Mouse (Mus musculus) thymus, postnatal 4 days (tissue): ENCODE measurements around the gene Ccl26.
"Not testable (repeated sequence)": the region's sequence is repeated elsewhere in the genome, so short reads cannot be mapped to it uniquely, and the experiment has no call there.

Experiments
- DNase-seq: peaks from one replicate; pipeline ENCODE4 v3.0.0; 2021

Ccl26 gene

DNA sequence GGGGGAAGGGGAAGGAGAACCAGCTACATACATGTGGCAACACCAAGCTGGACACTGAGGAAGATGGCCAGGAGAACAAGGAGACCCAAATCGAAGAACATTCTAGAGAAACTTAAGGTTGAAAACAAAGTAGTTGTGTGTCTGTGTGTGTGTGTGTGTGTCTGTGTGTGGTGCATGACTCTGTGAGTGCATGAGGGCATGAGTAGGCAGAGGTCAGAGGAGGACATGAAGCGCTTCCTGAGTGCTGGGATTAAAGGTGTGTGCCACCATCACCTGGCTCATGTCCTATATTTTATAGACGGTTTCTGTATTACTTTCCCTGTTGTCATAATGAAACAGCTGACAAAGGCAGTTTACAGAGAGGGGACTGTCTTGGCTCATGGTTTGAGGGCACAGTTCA is at the start of gene Ccl26:
TSS of gene Ccl26 (minus strand) at position 101 of the 400 bp plus-strand sequence.
- DNase-seq, result no peak

DNA sequence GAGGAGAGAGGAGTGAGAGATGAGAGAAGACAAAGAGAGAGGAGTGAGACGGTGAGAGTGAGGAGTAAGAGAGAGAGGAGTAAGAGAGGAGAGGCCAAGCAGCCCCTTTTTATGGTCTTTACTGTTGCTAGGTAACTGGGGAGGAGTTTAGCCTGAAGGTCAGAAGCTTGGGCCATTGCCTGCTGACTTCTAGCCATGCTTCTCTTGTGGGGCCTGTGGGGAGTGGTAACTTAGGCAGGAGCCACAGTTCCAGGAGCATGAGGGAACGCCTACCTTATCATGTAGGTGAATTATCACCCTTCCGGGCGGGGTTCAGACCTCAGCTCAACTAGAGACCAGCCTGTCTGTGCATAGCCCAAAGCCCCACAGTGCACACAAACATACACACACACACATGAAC is 46.4 kb upstream of the Ccl26 start:
- no peak for DNase-seq

DNA sequence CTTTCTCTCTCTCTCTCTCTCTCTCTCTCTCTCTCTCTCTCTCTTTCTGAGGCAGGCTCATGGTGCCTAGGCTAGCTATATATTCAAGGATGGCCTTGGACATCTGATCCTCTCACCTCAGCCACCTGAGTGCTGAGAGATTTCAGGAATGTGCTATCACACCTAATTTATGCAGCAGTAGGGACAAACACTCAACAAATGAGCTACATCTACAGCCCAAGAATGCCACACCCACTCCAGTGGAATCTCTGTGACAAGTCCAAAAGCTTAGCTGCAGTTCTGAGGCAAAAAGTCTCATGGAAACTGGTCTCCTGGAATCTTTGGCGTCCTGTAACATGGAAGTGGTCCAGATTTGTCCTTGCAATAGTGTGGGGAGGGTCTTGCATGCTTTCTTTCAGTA is 44.2 kb upstream of the Ccl26 start:
- no peak for DNase-seq

DNA sequence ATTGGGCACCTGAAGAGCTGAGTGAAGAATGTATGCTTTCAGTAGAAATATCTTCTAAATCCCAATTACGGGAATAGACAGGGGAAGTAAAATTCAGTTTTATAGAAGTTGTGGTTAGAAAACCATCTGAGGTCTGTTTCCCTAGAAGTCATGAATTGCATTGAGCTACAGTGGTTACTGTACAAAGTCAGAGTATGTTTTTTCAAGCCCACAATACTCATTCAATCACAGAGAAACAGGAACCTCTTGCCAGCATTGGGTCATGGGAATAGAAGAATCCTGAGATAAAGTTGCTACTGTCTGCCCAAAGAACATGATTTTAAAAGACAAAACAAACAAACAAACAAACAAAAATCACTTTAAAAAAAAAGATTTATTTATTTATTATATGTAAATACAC is 43.3 kb upstream of the Ccl26 start:
- DNase-seq, result not testable (repeated sequence)

DNA sequence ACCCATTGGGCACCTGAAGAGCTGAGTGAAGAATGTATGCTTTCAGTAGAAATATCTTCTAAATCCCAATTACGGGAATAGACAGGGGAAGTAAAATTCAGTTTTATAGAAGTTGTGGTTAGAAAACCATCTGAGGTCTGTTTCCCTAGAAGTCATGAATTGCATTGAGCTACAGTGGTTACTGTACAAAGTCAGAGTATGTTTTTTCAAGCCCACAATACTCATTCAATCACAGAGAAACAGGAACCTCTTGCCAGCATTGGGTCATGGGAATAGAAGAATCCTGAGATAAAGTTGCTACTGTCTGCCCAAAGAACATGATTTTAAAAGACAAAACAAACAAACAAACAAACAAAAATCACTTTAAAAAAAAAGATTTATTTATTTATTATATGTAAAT is 41.3 kb upstream of the Ccl26 start:
- DNase-seq, result not testable (repeated sequence)

DNA sequence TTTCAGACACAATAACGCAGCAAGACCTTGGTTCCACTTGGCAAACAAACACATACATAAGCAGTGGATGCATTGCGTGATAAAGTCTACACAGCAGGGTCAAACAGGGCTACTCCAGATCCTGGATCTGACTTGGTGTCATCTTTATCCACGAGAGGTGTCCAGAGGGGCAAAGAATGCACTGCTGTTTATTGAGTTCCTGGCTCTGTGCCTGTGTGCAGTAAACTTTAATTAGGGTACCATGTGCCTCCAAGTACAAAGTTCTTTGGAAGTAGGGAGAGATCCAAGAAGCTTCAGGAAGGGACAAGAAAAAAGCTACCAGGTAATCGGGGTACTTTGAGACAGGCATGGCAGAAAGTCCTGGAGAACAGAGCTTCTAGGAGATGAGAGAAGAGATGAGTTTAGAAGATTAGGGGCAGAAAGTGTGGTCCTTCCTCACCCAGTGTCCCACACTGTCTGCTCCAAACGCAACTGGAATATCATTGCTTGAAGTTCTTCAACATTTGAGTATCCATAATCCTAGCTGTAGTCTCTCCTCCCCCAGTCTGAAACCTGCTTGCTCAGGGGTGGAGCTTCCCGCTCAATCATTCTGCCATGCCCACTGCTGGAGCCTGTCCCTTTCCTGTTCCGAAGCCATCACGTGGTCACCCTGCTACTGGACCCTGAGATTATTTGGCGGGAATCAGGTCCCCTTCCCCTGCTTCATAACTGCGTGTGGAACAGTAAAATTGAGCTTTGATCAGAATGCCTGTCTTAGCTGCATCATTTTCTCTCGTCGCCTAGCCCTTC is 26.8 kb upstream of the Ccl26 start:
- no peak for DNase-seq

DNA sequence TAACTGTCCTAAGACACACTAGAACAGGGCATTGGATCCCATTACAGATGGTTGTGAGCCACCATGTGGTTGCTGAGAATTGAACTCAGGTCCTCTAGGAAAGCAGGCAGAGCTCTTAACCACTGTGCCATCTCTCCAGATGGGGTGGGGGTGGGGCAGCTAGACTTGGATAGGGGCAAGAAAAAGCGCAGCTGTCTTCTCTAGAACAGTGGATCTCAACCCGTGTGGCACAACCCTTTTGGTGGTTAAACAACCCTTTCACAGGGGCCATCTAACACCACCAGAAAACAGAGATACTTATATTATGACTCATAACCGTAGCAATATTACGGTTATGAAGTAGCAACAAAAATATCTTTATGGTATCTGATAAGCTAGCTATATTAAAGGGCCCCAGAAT is 24.4 kb upstream of the Ccl26 start:
- no peak for DNase-seq

DNA sequence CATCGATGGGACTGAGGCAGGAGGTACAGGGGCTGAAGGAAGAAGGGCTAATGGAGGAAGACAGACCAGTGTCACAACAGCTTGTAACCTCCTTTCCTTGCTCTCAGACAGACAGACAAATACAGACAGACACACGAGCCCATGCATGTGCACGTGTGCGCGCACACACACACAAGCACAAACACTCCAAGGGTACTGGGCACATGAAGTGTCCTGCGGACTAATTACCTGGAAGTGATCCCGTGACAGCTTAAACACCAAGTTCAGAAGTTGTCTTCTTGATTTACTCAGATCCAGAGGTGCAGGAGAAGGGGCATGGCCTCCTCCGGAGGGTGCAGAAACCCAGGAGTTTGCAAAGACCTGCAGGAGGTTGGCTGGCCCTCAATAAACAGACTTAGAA is 22.3 kb upstream of the Ccl26 start:
- no peak for DNase-seq

DNA sequence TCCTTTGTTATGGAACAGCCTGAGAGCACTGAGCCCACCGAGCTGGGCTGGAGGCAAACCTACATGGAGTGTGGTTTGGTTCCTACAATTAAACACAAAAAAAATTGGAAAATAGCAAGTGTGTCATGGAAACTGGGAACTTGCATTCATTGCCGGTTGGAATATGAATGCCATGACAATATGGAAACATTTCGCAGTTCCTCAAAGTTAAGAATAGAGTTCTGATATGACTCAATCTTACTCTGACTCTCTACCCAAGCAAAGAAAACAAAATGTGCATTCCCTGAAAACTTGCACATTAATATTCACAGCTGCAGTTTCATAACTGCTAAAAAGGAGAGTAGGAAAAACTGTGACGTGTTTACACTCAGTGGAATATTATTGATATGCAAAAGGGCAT is 19.0 kb upstream of the Ccl26 start:
- DNase-seq, result no peak

DNA sequence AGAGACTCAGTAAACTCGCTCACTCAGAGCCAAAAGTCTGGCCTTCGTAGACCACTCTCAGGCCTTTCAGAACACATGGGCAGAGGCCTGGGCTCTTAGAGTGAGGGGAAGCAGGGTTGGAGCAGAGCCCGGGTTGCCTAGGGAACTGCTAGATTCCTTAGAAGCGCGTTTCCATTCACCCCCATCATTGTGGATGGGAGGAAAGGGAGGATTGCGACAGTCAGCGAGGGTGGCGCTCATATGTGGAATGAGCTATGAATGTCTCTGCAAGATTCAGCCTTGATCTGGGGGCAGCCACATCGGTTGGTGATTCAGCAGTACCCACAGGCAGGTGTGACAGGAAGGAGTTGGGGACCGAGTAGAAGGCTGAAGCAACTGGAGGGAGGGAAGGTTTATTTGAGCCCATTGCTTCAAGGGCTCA is 16.0 kb upstream of the Ccl26 start:
- DNase-seq, result no peak

DNA sequence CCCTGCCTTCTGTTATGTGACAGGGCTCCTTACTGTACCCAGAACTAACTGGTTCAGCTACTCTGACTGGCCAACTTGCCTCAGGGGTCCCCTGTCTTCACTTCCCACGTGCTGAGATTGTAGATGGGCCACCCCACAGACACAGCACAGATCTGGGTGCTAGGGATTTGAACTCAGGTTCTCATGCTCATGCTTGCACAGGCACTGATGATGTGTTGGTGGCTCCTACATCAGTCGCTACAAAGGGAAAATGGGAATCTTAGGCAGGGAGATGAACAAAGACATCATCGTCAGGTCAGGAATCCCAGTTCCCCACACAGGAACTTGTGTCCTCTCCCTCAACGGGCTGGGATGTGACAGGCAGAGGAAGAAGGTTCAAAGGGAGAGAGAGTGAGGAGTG is 12.7 kb upstream of the Ccl26 start:
- no peak for DNase-seq

DNA sequence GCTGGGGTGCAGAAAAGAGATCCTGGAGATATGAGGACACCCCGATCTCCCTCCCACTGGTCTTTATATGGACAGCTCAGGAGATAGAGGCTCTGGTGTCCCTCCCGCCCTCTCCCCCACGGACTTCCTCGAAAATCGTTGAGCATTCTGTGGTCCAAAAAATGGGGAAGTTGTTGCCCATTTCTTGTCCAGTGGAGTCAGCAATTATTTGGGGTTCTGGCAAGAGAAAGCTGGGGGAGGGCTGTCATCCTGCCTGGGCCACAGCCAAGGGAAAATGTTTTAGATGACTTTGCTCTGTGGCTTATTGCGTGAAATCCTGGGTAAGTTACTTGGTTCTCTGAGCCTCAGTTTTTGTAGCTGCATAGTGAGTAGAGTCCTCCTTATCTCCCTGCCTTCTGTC is 9.6 kb upstream of the Ccl26 start, which contains the start of gene Ccl24:
TSS of gene Ccl24 (minus strand) at position 44 of the 400 bp plus-strand sequence.
- no peak for DNase-seq

DNA sequence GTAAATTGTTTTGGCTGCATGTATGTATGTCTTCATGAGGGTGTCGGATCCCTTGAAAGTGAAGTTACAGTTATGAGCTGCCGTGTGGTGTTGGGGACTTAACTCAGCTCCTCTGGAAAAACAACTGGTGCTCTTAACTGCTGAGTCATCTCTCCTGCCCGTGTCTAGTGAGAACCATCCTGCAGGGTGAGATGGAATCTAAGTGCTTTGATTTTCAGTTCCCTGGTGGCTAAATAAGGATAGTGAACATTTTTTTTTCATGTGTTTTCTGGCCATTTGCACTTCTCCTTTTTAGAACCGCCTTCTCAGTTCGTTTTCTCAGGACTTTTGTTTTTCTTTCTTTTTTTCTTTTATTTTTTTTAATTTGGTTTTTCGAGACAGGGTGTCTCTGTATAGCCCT is 5.3 kb upstream of the Ccl26 start:
- no peak for DNase-seq

DNA sequence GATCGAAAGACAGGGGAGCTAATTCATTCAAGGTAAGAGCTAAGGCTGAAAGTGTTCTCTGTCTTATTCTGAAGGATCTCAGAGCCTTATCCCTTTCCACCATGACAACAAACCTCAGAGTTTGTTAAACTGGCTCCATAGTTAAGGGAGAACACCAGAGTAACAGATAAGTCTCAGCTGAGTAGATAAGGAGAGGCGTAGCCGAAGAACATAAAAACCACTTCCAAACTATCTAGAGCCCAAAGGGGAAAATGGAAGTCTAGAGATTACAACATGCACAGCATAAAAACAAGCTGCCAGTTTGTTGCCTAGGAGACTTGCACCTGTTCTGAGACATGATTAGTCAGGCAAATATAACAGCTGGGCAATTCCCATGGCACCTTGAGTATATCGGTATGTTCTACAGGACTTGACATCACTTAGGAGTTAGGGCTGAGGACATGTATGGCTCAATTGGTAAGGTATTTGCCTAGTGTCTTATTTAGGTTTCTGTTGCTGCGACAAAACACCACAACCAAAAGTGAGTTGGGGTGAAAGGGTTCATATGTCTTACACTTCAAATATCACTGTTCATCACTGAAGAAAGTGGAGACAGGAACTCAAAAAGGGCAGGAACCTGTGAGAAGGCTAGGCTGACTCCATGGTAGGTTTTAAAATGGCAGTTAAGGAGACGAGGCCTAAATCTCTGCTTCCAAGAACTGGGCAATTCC is 4.3 kb upstream of the Ccl26 start:
- DNase-seq, result no peak

DNA sequence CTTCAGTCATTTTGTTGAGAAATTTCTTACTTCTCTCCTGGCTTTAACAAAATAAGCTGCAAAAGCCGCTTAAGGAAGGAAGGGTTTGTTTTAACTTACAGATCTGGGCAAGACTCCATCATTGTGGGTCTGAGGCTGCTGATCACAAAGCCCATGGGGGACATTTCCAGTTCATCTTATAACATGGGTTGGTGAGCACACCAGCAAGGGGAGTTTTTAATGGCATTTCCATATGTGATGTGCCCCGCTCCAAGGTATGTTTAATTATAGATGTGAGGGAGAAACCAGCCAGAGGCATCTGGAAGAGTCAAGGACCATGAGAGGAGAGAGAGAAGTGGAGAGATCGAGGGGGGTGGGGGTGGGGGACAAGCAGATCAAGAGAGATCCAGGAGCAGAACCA is 5.7 kb downstream of the Ccl26 start:
- no peak for DNase-seq

DNA sequence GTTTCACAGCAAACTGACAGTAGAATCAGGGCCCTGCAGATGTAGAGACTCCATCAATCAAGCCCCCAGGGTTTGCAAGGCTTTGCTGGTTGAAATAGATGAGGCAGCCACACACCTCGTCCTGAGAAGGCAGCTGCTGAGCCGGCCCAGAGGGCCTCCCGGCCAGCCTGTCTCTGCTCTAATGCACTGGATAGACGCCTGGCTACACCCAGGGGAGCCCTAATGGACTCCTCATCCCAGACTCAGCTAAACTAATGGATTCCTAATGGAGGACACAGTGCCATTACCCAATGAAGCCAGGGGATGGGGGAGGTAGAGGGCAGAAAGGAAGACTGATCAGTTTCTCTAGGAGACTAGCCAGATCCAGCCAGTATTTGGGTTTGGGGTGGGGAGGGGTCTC is 6.3 kb downstream of the Ccl26 start:
- DNase-seq, result no peak

DNA sequence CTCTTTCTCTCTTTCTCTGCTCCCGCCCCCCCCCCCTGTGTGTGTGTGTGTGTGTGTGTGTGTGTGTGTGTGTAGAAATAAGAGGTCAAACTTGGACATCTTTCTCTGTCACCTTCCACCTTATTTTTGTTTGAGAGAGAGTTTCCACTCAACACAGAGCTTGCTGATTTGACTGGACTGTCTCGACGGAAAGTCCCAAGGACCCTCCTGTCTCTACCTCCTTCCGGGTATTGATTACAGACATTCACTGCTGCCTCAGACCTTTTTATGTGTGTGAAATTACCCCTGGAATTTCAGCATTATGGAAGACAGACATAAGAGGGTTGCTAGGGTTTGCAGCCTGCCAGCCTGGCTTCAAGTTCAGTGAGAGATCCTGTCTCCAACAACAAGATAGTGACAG is 7.1 kb downstream of the Ccl26 start:
- no peak for DNase-seq

DNA sequence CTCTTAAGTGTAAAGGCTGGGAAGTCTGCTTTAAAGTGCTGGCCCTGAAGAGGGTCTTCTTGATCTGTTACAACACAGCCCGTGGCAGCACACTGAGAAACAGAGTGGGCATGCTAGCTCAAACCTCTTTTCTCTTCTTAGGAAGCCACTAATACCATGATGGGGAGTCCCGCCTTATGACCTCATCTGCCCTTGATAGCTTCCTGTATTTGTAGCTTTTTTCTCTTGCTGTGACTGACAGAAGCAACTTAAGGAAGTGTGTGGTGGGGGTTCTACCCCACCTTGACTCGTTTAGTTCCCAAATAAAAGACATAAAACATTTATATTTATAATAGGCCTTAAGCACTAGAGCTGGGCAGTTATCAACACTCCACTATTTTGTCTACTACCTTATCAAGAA is 11.8 kb downstream of the Ccl26 start:
- DNase-seq, result no peak

DNA sequence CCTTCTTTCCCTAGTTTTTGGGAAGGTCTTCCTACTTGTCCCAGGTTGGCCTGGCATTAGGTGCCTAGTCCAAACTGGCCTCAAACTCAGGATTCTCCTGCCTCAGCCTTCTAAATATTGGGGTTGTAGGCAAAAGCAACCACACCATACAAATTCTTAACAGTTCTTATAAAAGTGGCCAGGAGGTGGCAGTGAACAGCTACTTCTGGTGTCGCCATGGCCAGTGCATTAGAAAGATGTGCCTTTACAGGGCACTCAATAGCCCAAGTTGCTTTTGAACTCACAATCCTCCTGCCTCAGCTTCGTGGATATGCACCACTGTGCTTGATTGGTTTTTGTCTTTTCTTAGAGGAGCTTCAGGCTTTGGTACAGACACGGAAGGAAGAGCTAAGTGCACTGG is 12.5 kb downstream of the Ccl26 start:
- DNase-seq, result no peak

DNA sequence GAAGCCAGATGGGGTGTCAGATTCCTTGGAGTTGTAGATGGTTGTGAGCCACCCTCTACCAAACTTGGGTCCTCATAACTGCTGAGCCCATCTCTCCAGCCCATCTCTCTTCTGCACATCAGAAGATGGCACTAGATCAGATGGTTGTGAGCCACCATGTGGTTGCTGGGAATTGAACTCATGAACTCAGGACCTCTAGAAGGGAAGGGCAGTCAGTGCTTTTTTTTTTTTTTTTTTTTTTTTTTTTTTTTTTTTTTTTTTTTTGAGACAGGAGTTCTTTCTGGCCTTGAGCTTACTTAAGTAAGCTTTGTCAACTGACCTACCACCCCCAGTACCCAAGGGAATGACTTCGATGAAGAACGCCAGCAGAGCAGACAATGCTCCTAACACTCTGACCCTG is 15.4 kb downstream of the Ccl26 start:
- DNase-seq, result no peak

DNA sequence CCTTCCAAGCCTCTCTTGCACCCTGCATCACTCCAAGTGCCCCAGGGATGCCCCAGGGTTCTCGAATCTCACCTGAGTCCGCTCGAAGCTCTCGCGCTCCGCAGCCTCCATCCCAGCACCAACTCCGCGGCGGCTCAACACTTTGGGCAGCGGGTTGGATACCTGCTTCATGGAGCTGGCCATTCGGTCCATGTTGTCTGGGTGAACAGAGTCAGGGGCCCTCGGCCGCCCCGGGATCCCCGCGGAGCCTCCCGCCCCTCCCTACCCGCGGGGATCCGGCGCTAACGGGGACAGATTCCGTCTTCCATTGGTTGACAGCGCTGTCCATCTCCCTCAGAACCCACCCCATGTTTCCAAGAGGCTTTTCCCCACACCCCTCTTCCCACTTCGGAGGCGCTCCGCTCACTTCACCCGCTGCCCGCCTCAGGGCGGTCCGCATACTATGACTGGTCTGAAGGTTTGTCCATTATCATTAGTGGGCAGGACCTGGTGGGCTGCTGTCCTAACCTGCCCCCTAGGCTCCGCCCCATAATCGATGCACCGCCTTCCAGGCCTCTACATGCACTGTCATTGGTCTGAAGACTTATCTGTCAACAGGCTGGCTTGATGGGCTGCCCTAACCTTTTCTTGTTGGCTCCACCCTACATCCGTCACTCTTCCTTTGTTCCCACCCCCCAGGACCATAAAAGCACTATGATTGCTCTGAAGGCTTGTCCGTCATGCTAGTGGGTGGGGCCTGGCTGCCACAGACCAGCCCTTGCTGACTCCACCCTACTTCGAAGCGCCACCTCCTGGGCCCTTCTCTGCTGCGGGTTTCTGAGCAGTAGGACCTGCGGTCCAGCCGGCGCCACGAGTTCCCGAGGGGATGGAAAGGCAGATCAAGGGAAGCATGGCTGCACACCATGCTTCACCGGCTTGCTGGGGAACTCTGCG is 18.2 kb downstream of the Ccl26 start, which contains the start of gene Hip1:
TSS of gene Hip1 (minus strand) at position 256 of the 933 bp plus-strand sequence.
- DNase-seq, result peak; percentile 94

DNA sequence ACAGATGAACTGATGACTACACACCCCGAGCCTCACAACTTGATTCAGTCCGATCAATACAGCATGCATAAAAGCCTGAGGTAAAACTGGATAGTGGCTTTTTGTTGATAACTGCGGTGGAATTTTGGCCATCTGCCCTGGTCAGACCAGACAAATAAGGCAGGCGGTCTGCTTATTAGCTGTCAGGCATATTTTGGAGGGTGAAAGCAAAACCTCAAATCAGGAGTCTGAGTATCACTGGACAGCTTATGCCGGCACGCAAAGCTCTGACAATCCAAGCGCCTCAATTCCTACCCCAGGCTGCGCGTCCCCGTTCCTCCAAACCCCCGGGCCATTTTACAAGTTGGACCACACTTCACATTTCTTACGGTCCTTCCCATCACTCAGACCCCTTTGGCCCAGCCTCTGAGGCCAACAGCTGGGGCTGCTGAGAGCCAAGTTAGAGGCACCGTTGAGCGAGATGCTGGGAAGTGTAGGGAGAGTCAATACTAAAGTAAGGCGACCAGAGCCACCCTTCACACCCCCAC is 19.3 kb downstream of the Ccl26 start:
- peak; percentile 16 for DNase-seq

DNA sequence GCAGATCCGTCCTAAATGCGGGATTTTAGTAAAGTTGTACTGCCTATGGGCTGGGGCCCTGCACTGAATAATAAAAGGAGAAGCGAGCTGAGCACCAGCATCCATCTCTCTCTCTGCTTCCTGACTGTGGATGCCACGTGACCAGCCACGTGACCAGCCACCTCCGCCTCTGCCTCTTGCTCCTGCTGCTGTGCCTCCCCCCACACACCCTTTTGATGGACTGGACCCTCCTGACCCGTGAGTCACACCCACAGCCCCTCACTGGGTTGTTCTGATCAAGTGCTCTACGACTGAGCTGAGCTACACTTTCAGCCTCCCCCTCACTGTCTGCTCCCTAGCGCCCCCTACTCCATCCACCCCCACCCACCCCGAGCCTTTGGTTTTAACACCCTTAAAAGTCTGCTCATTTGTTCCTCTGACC is 25.6 kb downstream of the Ccl26 start:
- DNase-seq, result peak; percentile 45
